Mouse (Mus musculus): ENCODE results near the gene Ndc80. TPM values are rescaled to one million over a fixed set of nuclear protein-coding genes. Genes with fewer than 3 reads are reported as not detected.

Gene Ndc80
- total and polyA plus RNA-seq, 3 experiments, result 24.4 to 44.5 (median 41.8) TPM

- TF ChIP-seq TCF12 (IDR thresholded peaks at IDR 0.05; ENCODE audit: low read depth, low read length), result no peak
- TF ChIP-seq RCOR1 (conservative IDR thresholded peaks at IDR 0.05; ENCODE audit: low read depth, low read length), result no peak
- no peak for TF ChIP-seq EP300 (IDR thresholded peaks at IDR 0.05; ENCODE audit: low read length)
- TF ChIP-seq NELFE (IDR thresholded peaks at IDR 0.05; ENCODE audit: low read depth, low read length), result no peak
- no peak for TF ChIP-seq RAD21 (IDR thresholded peaks at IDR 0.05; ENCODE audit: low read depth, low read length)
- no peak for TF ChIP-seq MYC (IDR thresholded peaks at IDR 0.05; ENCODE audit: low read depth, low read length)
- TF ChIP-seq ZKSCAN1 (IDR thresholded peaks at IDR 0.05; ENCODE audit: borderline replicate concordance, low read depth, low read length), result no peak
- no peak for TF ChIP-seq ZC3H11A (IDR thresholded peaks at IDR 0.05; ENCODE audit: low read depth, low read length)
- TF ChIP-seq HCFC1 (IDR thresholded peaks at IDR 0.05; ENCODE audit: low read depth, low read length), result no peak
- no peak; the same call in 1 of the 2 replicates for TF ChIP-seq MAX (IDR thresholded peaks at IDR 0.05; ENCODE audit: low read length)
- in situ Hi-C loops (cut with MboI; ENCODE audit: low pct_ligation_motif_present, low pct_unique_long_range_greater_than_20kb, low sequenced_read_pairs), result no loop called here
Measured at GRCm38 (mm10) chr17:71526302-71526708, 352 bp downstream of the Ndc80 start.

DNA sequence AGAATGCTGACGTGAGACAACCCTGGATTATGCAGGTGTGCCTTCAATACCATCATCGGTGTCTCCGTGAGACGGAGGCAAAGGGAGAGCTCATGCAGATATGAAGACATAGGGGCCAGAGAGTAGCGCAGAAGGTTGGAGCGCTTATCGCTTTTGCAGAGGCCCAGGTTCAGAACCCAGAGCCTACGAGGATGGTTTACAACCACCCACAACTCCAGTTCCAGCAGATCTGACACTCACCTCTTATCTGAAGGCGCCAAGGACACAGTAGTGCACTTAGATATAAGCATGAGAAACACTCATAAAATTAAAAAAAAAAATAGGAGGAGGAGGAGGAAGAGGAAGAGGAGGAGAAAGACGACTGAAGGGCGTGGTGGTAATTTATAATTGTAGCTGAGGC is 16.4 kb downstream of the Ndc80 start:
- Histone ChIP-seq H3K9ac (ENCODE audit: insufficient read depth, low read depth) (no peak overlapping the region), H3K4me3 (replicated peaks in 1 of 3; ENCODE audit: low read depth in 2 of 3, low read length in 2 of 3, poor library complexity in 1 of 3) (no peak overlapping the region), H3K4me2 (ENCODE audit: insufficient read depth, low read depth, poor library complexity, severe bottlenecking) (no peak overlapping the region), H3K27ac (ENCODE audit: insufficient read depth, low read depth) (no peak overlapping the region), H3K27me3 (replicated peaks) (no peaks in the 10 kb centered on the region), H3K9me3 (replicated peaks; ENCODE audit: low read length) (no peaks in the 10 kb centered on the region), H3K4me1 (ENCODE audit: control insufficient read depth in 1 of 2, insufficient read depth in 2 of 2) (peaks cover 0 to 11% of the 10 kb centered on the region in 2 experiments; a peak in 2 of 4 replicates), H3K79me2 (replicated peaks; ENCODE audit: control insufficient read depth, extremely low read depth, insufficient read depth, poor library complexity, severe bottlenecking) (no peaks in the 10 kb centered on the region), H3K36me3 (replicated peaks in 1 of 2; ENCODE audit: control insufficient read depth in 1 of 2, insufficient read depth in 1 of 2, low read length in 1 of 2) (peaks cover 54 to 81% of the 10 kb centered on the region in 2 experiments)
- in situ Hi-C loops (cut with MboI; ENCODE audit: low pct_ligation_motif_present, low pct_unique_long_range_greater_than_20kb, low sequenced_read_pairs) (no loop called here), dilution Hi-C loops (cut with MboI; ENCODE audit: extremely low pct_ligation_motif_present, extremely low pct_unique_long_range_greater_than_20kb, low sequenced_read_pairs) (no loop called here)
- TF ChIP-seq EP300 (IDR thresholded peaks at IDR 0.05; ENCODE audit: low read length) (no peak), ETS1 (conservative IDR thresholded peaks at IDR 0.05; ENCODE audit: low read depth, low read length) (no peak), USF2 (conservative IDR thresholded peaks at IDR 0.05; ENCODE audit: low read depth, low read length) (no peak), MAFK (IDR thresholded peaks at IDR 0.05; ENCODE audit: insufficient replicate concordance, low read length) (no peak), POLR2AphosphoS2 (IDR thresholded peaks at IDR 0.05; ENCODE audit: low read depth, low read length) (no peak), SIN3A (IDR thresholded peaks at IDR 0.05; ENCODE audit: low read length) (no peak), MXI1 (IDR thresholded peaks at IDR 0.05; ENCODE audit: low read depth, low read length) (no peak), HCFC1 (IDR thresholded peaks at IDR 0.05; ENCODE audit: low read depth, low read length) (no peak), RCOR1 (conservative IDR thresholded peaks at IDR 0.05; ENCODE audit: low read depth, low read length) (no peak)
- no peak for DNase-seq (ENCODE audit: extremely low read depth)

More at GRCm38 (mm10) chr17:71526302-71526708, 352 bp downstream of the Ndc80 start:
- dilution Hi-C loops (cut with MboI; ENCODE audit: extremely low pct_ligation_motif_present, extremely low pct_unique_long_range_greater_than_20kb, low sequenced_read_pairs), result no loop called here
- H3K27me3 ChIP-seq (replicated peaks), result no peaks in the 10 kb centered on the region
- peaks cover 0 to 14% of the 10 kb centered on the region in 2 experiments; a peak in 2 of 4 replicates for H3K4me1 ChIP-seq (ENCODE audit: control insufficient read depth in 1 of 2, insufficient read depth in 2 of 2)
- no peak for DNase-seq (ENCODE audit: extremely low read depth)
- H3K36me3 ChIP-seq (replicated peaks in 1 of 2; ENCODE audit: control insufficient read depth in 1 of 2, insufficient read depth in 1 of 2, low read length in 1 of 2), result peaks cover 7 to 8% of the 10 kb centered on the region in 2 experiments
- peak overlapping the region; percentile 63 to 82 (median 68) for H3K4me3 ChIP-seq (replicated peaks in 1 of 3; ENCODE audit: low read depth in 2 of 3, low read length in 2 of 3, poor library complexity in 1 of 3)
- peak overlapping the region; percentile 46; the same call in 1 of the 2 replicates for H3K4me2 ChIP-seq (ENCODE audit: insufficient read depth, low read depth, poor library complexity, severe bottlenecking)
- H3K79me2 ChIP-seq (replicated peaks; ENCODE audit: control insufficient read depth, extremely low read depth, insufficient read depth, poor library complexity, severe bottlenecking), result peaks cover 14% of the 10 kb centered on the region
- peak overlapping the region; percentile 55 for H3K9ac ChIP-seq (ENCODE audit: insufficient read depth, low read depth)
- no peaks in the 10 kb centered on the region for H3K9me3 ChIP-seq (replicated peaks; ENCODE audit: low read length)
- H3K27ac ChIP-seq (ENCODE audit: insufficient read depth, low read depth), result peak overlapping the region; percentile 8; the same call in 1 of the 2 replicates
